Mouse (Mus musculus): ENCODE measurements around the gene Zfp866.

The Zfp866 gene

DNA sequence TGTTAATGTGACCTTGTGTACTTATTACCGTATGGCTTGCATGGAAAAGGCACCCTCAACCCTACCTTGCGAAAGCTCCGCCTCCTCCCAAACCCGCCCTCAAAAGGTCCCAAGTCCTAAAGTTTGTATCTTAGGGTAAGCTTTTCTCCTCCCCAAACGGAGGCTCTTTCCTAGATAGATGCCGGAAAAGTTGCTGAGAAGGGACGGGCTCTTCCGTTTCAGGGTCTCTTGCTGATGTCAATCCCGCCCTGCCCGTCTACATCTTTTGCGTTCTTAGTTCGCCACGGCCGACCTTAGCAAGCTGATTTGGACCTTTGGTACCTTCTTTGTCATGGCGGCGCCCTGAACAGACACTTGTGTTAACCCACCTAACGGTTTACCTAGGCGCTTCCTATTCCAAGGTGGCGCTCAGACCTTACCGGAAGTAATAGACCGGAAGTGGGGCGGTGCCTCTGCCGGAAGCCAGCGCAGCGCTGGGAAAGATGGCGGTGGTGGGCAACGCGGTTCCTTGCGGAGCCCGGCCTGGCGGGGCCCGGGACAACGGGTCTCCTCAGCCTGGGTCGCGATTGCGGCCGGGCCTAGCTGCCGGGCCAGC, at the start of gene Zfp866, which contains the start of gene Atp13a1:
Gene Zfp866, minus strand, starts transcription at position 406 of the 595 bp plus-strand sequence.
Gene Atp13a1, plus strand, starts transcription at position 391 of the 595 bp plus-strand sequence.
- DNase-seq (ENCODE audit: low spot score) = peak; percentile 82

DNA sequence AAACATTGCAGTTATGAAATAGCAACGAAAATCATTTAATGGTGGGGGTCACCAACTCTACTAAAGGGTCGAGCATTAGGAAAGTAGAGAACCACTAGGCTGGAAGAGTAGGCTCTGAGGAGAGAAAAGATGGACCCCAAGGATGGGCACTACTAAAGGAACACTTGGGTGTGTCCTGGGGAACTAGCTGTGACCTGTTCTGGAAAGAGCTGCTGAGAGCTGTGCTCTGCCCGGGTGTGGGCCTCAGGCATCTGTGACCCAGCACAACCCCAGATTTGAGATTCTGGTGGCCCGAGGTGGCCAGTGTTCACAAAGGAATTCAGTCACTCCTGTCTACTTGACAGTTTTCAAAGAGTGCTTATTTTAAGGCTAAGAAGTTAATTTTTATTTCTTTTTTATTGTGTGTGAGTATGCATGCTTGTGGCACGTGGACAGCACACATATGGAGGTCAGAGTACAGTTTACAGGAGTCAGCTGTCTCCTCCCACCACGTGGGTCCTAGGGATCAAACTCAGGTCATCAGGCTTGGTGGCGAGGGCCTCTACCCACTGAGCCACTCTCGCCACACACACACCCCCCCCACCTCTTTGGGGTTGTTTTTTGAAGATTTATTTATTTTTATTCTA, 46.2 kb upstream of the Zfp866 start:
- no peak for DNase-seq (ENCODE audit: low spot score)

DNA sequence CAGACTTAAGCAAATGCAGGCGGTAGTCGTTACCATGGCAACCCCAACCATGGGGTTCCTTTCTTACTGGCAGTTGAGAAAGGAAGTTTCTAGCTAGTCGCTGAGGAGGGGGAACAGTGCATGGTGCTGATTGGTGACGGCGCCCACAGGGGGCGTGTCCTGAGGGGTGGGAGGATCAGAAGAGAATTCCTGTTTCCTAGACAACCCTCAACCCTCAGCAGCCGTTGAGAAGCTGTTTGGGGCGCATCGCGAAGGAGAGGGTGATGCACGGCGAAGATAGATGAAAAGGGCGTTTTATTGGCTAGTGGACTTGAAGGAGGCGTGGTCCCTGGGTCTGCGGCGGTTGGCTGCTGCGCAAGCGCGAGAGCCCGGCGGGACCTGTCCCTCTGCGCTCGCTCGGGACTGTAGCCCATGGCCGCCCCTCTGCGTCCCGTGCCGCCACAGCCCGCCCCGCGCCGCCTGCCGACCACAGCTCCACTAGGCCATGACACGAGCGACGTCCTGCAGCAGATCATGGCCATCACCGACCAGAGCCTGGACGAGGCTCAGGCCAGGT, 41.4 kb upstream of the Zfp866 start, which contains the start of gene Pbx4:
Gene Pbx4, plus strand, starts transcription at position 194 of the 556 bp plus-strand sequence.
- DNase-seq (ENCODE audit: low spot score) = peak; percentile 52

DNA sequence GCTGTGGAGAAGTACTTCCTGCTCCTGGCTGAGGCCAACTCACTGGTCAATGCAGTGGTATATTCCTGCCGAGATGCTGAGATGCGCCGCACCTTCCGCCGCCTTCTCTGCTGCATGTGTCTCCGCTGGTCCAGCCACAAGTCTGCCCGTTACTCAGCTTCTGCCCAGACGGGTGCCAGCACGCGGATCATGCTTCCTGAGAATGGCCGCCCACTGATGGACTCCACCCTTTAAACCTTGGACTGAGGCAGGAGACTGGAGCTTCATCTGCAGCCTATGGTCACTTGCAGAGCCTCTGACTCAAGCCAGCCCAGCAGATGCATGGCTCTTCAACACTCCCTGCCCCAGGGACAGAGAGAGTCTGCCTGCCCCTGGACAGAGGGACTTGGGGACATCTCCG, 35.4 kb upstream of the Zfp866 start:
- no peak for DNase-seq (ENCODE audit: low spot score)

DNA sequence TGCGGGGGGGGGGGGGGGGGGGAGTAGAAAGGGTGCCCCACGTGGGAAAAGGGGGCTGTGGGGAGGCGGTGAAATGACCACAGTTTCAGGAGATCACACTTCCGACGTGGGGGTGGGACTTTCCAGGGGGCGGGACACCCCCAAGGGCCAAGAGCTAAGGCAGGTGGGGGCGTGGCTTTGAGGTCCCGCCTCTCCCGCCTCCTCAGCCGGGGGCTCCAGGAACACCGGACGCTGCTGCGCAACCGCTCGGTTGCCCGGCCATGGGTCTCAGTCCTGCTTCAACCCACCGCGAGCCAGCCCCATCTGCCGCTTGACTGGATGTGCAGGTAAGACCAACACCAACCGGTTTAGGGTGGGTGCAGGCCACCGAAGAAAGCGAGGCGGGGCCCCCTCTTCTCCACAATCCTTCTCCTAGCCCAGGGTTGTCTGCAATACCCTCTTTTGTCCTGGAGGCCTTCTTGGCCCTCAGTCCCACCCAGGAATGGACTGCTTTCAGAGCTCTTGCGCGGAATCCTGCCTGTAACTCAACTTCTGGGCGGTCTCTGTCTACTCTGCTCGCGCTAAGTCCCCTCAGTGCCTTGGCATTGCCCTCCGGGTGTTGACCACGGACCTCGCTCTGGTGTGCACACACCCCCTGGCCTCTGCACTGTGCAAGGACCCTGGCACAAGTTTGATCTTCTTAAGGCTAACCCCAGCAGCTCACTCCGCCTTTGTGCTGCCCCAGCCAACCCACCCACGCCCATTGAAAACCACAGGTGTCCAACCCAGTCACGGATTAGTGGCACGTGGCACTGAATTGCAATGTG, 31.6 kb upstream of the Zfp866 start, which contains the start of gene Lpar2:
Gene Lpar2, plus strand, starts transcription at position 44 of the 806 bp plus-strand sequence.
- no peak for DNase-seq (ENCODE audit: low spot score)

DNA sequence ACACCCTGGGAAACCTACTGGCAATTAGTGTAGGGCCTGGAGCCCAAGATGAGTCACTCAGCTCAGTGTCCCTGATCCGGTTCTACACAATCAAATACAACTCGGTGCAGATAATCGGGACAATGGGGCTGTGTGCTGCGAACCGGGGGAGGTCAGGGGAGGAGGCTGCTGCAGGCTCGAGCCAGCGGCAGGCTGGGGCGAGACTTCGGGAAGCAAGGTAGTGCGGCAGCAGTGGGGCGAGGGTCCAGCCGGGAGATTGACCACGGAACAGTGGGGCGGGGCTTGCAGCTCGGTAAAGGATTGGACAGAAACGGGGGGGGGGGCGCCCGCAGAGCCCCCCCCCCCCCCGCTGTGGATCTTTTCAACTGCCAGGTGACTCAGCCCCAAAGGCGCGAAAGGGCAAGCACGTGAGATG, 31.0 kb upstream of the Zfp866 start:
- DNase-seq (ENCODE audit: low spot score) = no peak

DNA sequence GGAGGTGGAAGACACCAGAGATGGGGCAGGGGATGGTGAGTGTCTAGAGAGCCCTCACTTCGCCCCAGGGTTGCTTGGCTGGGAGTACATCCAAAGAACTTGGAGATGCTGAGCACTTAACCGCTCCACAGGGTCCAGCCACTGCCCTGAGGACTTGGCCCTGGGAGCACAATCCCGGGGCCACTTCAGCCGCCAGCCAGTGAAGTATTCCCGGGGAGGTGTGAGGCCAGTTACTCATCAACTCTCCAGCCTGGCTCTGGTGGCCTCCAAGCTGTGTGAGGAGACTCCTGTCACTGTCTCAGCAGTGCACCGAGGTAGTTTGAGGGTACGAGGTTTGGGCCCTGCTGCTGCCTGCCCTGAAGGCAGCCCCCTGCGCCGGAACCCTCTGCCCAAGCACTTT, 29.5 kb upstream of the Zfp866 start:
- no peak for DNase-seq (ENCODE audit: low spot score)

DNA sequence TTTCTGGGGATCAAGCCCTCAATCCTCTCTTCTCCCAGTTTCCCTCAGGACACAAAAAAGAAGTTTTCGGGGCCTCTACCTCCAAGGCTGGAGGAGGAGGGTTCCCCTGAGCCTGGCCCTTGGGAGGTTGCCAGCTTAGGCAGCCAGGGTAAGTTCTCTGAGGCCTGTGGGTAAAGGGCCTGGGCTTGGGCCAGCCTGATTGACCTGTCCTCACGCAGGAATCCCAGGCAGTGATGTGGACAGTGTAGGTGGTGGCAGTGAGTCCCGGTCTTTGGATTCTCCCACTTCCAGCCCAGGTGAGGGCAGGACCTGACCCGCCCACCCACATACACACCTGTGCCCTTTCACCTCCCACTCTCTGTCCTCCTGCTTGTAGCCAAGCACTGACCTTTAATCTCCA, 24.4 kb upstream of the Zfp866 start:
- no peak for DNase-seq (ENCODE audit: low spot score)

DNA sequence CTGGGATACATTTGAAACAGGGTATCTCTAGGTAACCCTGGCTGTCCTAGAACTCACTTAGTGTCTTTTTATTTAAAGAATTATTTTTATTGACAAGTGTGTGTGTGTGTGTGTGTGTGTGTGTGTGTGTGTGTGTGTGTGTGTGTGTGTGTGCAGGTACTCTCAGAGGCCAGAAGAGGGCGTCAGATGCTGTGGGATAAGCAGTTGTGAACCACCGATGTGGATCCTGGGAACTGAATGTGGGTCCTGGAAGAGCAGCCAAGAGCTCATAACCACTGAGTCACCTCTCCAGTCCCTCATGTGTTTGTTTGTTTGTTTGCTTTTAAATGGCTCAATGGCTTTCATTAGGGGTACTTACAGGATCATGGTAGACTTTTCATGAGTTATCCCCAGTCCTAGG, 23.9 kb upstream of the Zfp866 start:
- DNase-seq (ENCODE audit: low spot score) = no peak

DNA sequence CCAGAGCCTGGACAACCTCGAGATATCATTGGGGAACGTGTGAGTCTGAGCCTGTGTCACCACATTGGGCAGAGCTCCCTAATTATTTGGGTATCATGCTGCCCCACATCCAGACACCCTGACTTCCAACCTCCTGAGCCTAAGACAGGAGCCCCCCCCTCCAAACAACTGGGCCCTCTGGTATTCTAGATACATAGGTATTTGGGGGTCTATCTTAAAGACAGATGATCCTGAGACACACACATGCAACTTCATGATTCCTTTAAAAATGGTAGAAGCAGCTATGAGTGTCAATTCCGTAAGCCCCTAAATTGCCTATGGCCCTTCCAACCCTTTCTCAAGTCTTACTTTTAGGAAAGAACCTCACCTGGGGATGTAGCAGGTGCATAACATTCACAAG, 18.8 kb upstream of the Zfp866 start:
- no peak for DNase-seq (ENCODE audit: low spot score)

DNA sequence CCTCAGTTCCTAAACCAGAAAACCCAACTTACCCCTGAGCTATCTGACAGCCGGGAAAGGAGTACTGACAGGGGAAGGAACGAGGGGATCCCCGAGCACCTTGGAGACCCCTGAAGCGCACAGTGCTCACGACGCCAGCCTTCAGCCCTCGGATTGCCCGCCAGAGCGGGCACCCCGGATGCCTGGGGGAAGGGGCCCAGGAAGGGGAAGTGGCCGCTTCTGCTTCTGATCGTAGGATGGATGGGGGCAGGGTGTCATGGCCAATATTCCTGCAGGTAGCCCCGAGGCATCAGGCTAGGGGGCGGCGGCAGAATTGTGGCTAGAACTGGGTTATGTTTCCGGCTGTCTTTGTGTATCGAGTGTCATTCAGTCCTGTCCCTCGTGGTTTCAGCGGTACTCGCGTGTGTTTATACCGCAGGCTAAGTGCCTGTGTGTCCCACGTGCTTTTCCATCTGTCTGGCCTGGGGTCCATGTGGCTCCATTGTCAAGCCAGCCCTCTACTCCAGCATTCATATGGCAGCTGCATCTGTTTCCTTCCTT, 18.0 kb upstream of the Zfp866 start:
- no peak for DNase-seq (ENCODE audit: low spot score)

DNA sequence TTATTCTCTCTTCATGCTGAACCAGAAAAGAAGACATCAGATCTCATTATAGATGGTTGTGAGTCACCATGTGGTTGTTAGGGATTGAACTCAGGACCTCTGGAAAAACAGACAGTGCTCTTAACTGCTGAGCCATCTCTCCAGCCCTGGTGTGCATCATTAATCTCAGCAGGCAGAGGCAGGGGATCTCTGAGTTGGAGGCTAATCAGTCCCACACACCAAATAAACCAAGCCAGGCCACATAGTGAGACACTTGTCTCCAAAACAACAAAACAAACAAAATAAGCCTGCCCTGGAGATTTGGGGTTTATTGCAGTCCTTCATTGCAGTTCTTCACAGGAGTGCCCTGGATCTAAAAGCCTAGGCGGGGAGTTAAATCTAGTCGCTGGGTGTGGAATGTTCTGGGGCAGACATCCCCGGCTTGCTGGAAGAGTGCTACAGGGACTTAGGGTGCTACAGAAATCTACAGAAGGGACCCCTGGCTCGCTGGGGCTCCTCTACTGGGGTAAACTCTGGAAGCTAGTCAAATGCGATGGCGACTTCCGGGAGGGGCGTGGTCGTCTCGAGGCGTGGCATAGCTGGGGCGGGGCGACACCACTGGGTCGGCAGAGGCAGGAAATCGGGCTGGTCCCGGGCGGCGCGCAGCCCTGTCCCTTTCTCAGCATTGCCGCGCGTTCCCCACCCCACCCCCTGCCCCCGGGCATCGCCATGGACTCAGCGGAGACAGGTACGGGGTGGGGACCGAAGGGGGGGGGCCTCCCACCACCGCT, 17.3 kb upstream of the Zfp866 start, which contains the start of gene Gmip:
Gene Gmip, plus strand, starts transcription at position 586 of the 770 bp plus-strand sequence.
- no peak for DNase-seq (ENCODE audit: low spot score)

DNA sequence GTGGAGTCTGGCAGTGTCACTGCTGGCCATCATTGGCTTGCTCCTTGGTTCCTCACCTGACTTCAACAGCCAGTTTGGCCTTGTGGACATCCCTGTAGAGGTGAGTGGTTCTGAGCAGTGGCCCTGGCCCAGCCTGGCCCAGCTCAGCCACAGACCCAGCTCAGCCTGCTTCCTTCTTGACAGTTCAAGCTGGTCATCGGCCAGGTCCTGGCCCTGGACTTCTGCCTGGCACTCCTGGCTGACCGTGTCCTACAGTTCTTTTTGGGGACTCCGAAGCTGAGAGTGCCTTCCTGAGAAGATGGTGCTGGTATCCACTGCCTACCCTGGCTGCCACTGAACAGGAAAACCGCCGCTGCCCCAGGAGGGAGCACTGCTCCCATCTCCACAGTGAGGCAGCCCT, 16.3 kb upstream of the Zfp866 start:
- no peak for DNase-seq (ENCODE audit: low spot score)

DNA sequence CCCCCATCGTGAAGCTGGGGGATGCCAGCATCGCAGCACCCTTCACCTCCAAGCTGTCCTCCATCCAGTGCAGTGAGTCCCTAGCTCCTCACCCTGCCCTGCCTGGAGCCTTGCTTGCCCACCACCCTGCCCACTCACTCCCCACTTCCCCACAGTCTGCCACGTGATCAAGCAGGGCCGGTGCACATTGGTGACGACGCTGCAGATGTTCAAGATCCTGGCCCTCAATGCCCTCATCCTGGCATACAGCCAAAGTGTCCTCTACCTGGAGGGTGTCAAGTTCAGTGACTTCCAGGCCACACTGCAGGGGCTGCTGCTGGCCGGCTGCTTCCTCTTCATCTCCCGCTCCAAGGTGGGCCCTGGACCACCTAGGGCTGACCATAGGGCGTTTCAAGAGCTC, 14.5 kb upstream of the Zfp866 start:
- DNase-seq (ENCODE audit: low spot score) = no peak

DNA sequence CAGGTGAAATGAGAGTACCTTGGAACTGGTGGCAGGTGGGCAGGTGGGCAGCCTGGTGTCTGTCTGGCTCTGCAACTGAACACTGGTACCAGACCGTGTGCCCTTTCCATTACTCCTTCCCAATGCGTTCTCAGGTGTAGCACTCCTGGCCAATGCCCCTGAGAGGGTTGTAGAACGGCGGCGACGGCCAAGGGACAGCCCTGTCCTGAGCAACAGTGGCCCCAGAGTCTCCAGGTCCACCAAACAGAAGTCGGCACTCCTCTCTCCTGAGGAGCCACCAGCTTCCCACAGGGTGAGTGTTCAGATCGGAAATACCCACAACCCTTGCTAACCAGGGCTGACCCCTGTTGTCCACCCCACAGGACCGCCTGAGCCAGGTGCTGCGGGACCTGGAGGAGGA, 14.1 kb upstream of the Zfp866 start:
- no peak for DNase-seq (ENCODE audit: low spot score)

DNA sequence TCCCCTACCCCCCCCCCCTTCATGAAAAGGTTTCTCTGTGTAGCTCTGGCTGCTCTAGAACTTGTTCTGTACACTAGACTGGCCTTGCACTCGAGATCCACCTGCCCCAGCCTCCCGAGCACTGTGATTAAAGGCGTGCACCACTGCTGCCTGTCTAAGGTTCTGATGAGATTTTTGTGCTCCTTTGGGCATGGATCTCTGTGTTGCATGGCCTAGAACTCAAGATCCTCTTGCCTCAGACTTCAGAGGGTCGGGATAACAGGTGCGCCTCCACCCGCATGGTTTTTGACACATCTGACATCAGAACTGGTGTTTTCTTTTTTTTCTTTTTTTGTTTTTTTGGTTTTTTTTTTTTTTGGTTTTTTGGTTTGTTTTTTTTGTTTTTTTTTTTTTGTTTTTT, 13.6 kb upstream of the Zfp866 start:
- no peak for DNase-seq (ENCODE audit: low spot score)

DNA sequence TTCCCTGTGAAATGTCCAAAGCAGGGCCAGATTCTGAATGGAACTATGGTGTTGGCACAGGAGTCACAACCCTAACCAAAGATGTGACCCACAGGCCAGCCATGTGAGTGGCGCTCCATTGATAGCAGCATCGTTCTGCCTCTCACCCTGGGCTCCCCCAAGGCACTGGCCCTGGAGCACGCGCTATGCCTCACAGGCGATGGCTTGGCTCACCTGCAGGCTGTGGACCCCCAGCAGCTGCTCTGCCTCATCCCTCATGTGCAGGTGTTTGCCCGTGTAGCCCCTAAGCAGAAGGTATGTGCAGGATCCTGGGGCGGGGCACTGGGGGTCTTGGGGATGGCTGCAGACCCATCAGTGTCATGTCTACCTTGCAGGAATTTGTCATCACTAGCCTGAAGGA, 12.4 kb upstream of the Zfp866 start:
- DNase-seq (ENCODE audit: low spot score) = no peak

DNA sequence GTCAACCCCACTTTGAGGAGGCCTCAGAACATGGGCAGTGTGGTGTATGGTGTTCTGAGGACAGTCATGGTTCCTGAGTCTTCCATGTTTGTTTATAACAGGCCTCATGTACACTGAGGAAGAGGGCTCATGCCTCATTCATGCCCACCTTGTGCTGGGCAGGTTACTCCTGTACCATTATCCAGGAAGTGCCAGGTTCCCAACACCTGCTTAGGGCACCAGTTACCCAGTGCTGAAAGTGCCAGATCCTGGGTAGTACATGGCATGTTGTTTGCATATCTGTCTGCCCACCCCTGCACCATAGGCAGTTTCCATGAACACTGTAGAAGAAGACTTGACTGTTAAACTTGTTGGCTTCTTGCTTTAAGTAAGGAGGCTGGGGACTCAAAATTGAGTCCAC, 11.2 kb upstream of the Zfp866 start:
- DNase-seq (ENCODE audit: low spot score) = no peak

DNA sequence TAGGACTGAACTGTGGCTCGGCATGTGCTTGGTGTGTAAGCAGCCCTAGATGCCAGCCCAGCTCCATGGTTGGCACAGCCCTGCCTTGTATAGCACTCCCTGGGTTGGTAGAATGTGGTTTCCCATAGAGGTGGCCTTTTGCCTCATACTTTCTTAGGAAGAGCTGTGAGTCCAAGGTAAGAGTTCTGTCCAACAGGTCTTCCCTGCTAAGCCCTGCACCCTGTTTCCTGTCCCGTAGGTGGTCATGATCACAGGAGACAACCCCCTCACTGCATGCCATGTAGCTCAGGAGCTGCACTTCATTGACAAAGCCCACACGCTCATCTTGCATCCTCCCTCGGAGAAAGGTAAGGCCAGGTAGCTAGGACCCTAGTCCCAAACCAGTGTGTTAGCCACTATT, 10.8 kb upstream of the Zfp866 start:
- no peak for DNase-seq (ENCODE audit: low spot score)

DNA sequence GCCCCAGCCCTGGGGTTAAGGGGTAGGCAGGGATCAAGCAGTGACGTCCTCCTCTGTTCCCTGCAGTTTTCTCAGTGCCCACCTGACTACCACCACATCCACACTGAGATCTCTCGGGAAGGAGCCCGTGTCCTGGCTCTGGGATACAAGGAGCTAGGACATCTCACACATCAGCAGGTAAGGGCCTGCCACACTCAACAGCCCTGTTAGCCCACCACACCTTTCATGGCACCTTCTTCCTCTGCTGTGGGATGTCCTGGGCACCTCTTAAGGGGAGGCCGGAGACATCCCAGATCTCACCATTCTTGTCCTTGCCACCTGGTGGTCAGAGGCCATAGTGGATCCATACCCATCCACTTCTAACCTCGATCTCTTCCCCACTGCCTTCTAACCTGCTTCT, 9.0 kb upstream of the Zfp866 start:
- DNase-seq (ENCODE audit: low spot score) = no peak

DNA sequence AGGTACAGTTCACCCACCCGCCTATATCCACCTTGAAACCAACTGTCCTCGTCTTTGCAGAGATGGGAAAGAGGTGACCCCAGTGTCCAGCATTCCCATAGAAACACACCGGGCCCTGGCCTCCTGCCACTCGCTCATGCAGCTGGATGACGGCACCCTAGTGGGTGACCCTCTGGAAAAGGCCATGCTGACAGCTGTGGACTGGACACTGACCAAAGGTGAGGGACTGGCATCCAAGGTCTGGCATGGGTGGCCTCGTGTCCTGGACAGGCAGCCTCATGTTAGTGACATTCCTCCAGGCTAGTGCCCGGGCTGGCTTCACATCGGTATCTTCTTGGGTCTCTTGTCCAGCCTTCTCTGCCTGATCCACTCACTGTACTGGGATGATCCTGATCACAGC, 8.3 kb upstream of the Zfp866 start:
- no peak for DNase-seq (ENCODE audit: low spot score)

DNA sequence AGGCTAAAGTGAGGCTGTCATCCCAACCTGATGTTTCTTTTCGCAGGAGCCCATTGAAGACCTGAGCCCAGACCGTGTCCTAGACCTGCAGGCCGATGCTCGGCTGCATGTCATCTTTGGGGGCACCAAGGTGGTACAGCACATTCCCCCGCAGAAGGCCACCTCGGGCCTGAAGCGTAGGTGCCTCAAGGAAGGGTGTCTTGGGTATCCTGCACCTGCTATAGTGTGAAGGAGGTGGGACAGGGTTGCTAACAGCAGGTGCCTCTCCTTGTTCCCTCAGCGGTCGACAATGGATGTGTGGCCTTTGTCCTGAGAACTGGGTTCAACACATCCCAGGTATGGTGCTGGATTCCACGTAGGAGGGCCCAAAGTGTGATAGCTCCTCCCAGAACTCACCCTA, 6.7 kb upstream of the Zfp866 start:
- no peak for DNase-seq (ENCODE audit: low spot score)
